Mouse (Mus musculus): ENCODE data around the gene Foxe3. TPM values are rescaled to one million over a fixed set of nuclear protein-coding genes. Genes with fewer than 3 reads are reported as not detected.
"Not testable (repeated sequence)": the region's sequence is repeated elsewhere in the genome, so short reads cannot be mapped to it uniquely, and the experiment has no call there.

Foxe3 gene
- not detected for total RNA-seq (2021)

DNA sequence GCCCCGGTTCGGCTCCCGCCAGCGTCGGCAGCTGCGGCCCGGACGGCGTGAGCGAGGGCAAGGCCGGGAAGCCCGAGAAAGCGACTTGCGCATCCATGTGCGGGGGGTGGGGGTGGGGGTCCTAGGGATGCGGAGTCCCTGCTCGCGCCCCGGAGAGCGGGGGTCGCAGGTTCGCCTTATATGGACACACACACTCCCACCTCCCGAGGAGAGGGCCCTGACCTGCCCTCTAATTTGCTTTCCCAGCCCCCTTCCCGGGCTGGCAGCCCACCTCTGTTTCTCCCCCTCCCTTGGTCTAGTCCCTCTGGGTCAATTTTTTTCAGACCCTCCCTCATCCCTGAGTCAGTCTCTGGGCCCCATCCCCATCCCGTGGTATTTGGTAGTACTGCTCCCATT, at the start of gene Foxe3:
TSS of gene Foxe3 (minus strand) at position 97 of the 396 bp plus-strand sequence.
- no peak for DNase-seq

DNA sequence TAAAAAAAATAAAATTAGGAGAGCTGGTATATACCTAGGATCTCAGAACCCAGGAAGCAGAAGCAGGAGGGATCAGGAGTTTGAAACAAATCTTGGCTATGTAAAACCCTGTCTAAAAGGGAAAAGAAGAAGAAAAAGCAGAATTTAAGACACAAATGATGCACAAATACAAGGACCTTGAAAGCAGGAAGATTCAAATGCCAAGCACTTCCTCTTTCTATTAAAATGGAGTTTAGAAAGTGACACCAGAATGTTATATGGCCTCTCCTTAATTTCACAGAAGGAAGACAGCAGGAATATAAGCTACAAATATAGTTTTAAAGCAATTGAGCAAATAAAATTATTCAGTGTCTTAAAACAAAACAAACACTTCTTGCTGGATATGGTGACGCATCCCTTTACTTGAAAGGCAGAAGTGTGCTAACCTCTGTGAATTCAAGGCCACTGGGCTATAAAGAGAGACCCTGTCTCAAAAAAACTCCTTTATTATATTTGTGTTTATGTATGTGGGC, 47.5 kb upstream of the Foxe3 start:
- DNase-seq, result no peak

DNA sequence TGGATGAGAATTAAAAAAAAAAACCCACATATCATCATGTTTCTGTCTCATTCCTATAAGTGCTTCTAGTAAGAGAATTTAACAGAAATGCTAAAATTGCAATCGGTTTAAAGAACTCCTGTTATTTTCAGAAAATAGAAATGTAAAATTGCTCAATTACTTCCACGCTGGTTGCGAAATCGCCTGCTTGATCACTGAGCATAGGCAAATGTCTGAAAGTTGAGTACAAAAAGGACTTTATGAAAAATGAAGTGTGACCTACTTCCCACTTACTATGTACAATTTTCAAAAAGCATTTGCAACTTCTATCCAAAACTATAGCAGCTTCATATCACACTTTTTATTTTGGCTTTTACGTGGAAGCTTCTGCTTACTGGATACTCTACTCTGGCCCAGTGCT, 44.9 kb upstream of the Foxe3 start:
- DNase-seq, result no peak

DNA sequence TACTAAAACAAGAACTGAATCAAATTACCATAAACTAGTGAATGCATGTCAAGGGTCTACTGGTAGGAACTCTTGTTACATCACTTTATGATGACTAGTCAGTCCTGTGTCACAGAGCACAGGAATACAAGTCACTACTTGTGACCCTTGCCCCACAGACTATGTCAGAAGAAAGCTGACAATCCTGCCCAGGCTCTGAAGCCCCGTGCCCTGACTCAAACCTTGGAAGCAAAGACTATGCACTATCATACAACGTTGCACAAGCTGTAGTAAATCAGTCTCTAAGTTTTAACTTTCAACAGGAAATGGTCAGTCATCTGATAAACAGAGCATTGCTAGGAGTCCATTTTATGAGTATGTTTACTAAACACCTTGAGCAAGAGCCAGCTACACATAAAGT, 35.1 kb upstream of the Foxe3 start:
- DNase-seq, result not testable (repeated sequence)

DNA sequence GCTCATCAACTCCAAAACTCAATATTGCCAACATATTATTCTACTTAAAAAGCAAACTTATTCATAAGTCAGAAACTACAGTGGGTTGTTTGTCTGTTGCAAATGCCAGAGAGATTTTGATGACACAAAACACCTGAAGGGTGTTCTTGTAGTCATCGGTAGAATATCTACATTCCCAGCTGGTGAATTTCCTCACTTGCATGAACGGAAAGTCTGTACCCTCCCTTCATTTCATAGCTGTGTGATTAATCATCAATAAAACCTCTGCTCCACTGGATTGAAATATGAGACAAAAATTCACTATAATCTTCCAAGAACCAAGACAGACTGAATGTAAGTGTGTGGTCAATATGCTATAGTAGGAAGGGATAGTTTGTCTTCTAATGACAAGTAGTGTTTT, 33.7 kb upstream of the Foxe3 start:
- DNase-seq, result no peak

DNA sequence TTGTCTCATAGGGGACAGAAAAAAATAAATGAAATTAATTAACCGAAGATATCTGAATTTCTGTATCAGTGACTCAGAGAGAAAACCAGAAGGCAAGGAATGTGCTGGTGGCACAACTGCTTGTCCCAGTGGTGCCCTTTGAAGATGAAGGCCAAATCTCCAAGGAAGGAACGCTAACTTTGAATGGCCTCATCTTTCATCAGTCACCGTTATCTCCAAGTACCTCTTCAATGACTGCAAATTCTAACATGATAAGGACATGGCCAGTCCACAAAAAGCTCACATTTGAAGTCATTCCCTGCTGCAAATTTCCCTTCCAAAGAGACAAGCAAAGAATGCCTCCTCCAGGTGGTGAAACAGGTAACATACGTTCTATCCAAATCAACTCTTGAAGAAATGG, 33.0 kb upstream of the Foxe3 start:
- DNase-seq, result no peak

DNA sequence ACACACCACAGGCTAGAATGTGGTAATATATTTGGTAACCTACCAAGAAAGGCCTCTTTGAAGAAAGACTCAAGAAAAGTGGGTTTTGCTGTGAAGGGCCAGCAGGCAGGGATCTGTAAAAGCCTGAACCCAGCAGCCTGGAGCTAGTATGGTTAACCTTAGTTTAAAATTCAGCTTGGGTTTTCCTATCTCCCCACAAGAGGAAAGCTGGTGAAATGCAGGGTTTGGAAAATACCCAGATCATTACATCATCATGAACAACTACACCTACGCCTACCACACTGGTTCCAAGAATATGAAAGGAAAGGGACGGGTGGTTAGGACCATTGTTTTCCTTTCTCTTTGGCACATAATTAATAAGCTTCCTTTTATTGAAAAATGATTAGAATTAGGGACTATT, 32.4 kb upstream of the Foxe3 start:
- no peak for DNase-seq

DNA sequence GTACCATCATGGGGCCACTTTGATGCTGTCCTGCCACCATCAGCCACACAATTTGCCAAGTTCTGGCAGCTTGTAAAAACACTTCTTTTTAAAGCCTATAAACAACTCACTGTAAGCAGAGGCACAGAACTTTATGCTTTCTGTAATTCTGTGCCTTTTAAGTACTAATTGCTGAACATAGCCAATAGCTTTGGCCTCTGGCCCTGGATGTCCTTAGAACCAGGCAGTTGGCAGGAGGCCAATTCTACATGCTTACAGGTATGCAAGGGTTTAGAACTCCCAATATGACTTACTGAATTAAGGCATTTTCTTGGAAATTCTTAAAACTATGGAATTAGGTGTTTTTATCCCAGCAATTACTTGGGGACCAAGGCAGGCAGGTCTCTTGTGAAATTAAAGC, 31.6 kb upstream of the Foxe3 start:
- DNase-seq, result no peak

DNA sequence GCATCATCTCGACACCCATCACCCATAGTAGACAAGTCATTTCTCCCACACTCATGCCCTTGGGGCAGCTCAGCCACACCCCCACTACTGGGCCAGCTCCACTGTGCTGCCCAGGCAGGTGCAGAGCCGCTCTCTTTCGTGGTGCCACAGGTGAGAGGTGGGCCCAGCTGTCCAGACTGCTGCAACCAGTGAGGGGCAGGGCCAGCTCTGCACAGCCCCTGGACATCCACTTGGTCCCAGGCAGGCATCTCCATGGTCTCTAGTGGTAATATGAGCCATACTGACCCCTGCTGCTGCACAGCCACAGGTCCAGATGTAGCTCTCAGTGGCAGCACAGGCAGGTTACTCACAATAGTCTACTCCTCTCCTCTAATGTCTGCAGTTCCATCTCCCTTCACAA, 27.4 kb upstream of the Foxe3 start:
- no peak for DNase-seq

DNA sequence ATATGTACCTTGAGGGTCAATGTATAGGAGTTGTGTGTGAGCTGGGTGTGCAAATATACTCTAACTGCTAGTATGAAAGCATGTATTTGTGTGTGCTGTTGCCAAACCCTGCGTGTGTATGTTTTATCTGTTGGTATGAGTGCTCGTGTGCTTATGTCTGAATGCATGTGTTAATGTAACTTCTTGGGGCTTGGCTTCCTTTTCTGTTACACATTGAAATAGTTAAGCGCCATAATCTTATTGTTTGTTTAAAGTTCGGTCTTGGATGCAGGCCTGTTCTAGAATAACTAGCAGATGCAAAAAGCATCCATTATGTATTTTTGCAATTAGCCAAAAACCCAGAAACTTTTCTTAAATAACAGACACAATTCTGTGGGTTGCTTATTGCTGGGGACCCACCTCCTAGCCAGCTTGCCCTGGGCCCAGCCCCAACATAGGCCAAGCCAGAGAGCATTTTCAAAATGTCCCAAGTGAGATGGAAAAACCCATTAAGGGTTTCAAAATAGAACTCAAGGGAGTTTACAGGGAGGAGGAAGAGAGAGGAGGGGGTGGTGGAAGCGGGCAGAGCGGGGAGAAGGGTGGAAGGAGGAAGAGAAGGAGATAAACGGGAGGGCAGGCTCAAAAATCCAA, 22.2 kb upstream of the Foxe3 start:
- DNase-seq, result no peak

DNA sequence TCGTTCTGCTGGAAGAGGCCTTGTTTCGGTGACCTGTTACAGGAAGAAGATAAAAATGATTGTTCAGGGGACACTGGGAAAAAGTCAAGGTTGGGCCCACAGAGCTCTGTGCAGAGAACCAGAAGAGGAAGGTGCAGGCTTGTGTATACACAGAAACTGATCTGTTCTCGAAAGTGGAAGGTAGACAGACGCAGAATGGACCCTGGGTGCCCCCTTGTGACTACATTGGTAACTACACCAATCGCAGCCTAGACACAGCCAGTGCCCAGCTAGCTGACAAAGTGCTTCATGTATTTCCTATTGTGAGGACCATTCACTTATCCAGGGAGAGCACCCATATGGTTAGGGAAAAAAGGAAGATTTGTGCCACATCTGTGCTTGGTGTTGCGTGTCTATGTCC, 21.6 kb upstream of the Foxe3 start:
- peak; percentile 83 to 86 for DNase-seq

DNA sequence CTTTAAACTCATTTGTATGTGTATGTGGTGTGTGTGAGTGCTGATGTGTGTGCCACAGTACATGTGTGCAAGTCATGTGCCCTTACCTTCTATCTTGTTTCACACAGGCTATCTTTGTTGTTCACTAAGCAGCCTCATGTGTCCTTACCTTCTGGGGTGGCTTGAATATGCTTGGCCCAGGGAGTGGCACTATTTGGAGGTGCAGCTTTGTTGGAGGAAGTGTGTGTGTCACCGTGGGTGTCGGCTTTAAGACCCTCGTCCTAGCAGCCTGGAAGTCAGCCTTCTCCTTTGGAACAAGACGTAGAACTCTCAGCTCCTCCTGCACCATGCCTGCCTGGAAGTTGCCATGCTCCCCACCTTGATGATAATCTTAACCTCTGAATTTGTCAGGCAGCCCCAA, 20.6 kb upstream of the Foxe3 start:
- no peak for DNase-seq

DNA sequence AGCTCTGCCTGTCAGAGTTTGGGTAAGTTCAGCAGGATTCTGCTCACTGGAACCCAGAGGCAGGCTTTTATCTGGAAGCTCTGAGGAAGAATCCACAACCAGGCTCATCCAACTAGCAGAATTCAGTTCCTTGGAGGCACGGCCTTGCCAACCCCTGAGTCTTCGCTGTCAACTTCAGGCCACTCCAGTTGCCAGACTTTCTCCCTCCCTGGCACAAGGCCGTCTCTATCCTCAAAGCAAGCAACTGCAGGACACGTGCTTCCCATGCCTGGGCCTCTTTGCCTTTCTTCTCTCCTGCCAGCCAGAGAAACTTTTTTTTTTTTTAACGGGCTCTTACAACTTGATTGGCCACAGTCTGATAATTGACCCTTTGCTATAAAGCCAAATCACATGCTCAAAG, 19.2 kb upstream of the Foxe3 start:
- no peak for DNase-seq

DNA sequence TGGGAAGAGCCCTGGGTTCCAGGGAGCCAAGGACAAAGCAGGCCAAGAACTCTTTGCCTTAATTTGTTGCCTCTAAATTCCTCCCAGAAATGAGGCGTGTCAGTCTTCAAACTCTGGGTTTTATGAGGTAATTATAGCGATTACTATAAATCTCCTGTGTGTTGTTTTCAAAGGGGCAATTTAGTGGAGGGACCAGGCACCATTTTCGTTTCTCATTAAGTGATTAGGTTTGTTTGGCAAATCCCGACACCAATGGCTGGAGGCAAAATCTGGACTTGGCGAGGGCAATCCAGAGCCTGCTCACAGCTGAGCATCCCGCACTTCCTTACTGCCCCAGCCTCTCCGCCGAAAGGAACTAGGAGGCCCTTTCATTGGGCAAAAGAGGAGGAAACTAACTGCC, 16.8 kb upstream of the Foxe3 start:
- DNase-seq, result no peak

DNA sequence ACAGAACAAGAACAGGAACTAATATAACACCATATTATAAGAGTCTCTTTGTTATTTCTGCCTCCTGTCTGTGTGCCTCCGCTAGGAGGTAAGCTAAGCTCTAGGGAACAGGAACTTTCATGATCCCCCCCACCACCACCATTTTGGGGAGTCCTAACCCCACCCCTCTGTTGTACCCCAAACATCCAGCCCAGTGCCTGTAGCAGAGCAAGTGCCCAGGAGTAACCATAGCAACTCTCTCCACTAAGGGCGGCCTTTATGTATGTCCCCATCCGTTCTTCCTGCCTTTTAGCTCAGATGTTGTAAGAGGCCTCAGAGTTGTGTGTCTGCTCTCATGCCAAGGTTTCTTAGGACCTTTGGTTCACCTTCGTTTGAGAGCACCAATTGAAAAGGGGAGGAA, 16.3 kb upstream of the Foxe3 start:
- DNase-seq, result no peak

DNA sequence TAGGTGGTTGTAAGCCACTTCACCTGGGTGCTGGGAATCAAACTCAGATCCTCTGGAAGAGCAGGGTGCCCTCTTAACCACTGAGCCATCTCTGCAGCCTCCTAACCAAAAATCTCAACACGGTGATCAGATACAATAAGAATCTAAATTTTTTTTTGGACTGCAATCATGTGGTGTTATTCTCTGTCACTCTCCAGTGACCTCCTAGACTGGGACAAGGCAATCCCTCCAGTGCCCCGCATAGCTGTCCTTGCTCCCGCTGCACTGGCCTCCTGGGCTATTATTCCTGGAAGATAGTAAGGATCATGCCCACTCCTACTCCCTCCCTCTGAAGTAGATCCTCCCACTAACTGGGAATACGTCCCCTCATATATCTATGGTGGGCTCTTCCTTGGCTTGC, 15.5 kb upstream of the Foxe3 start:
- no peak for DNase-seq

DNA sequence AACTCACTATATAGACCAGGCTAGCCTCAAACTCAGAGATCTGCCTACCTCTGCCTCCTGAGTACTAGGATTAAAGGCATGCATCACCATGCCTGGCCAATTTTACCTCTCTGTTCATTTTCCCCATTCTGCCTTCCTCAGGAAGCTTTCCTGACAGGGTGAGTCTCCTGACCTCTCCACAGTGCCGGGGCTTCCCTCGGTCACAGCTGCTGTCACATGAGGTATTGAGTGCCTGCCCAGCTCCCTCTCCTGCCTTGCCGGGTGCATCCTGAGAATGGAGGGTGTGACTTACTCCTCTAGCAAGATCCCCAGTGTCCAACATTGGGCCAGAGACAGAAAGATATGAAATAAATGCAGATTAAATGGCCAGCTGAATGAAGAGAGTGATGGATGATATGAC, 12.4 kb upstream of the Foxe3 start:
- no peak for DNase-seq

DNA sequence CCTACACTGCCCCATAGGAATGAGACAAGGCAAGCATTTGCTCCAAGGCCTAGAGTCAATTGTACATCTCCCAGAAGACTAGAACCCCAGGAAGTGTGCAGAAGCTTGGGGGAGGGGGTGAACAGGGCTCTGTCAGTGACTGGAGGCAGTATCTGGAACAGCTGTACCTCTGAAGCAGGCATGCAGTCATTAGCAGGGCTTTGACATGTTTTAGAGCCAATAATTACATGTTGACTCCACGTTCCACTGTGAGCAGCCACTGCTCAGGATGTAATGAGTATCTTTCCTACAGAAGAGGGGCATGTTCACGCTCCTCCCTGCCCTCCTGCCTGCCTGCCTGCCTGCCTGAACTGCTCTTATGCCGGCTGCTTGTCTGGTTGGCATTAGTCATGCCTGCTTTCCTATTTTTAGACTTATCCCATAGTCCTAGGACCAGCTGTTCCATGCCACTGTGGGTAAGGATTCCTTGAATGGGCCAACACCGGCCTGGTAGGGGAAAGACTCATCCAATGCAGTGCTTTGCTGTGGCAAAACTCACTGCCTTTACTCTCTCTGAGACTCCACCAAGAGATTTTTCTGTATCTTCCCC, 11.7 kb upstream of the Foxe3 start:
- DNase-seq, result no peak

DNA sequence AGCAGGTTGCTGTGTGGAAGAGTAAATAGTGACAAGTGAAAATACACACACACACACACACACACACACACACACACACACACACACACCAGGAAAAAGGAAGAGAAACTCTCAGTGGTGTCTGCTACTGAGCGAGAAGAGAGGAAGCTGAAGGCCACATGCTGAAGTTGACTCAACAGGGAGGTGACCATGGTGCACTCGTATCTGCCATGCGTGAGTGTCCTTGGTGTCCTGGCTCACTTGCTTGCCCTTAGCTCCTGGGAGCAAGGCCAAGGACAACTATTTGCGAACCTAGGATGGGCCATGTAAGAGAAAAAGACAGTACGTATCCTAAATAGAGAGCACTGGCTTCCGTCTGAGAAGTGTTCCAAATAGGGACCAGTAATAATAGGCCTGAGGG, 8.4 kb upstream of the Foxe3 start:
- DNase-seq, result no peak

DNA sequence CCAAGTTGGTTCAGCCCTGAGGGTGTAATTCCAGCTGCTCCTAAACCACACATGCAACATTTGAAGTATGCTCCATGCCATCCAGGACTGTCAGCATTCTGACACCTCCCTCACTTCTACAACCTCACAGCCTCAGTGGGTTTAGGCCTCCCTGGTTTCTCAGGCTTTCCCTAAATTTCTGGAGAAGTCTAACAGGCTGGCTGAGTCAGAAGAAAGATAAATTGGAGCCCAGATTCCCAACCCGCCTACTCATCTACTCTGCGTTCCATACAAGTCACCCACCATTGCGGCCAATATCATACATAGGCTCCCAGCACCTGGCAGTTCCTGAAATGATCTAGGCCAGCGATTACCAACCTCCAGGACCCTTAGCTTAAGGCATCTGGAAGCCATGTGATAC, 6.9 kb upstream of the Foxe3 start:
- no peak for DNase-seq

DNA sequence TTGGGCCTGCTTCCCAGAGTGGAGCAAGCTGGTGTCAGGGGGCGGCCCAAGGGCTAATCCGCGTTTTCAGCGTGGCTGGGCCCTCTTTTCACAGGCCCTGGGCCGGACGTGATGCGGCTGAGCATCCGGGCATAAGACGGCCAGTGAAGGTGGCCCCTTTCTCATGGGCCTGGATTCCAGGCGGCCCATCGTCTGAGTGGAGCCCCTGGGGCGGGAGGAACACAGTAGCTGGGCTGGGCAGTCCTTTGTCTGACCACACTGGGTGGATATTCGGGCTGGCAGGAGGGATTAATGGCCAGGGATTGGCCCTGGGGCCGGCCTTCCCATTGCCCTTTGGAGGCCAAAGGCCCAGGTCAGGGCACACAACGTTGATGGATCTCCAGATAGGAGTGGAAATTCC, 3.3 kb upstream of the Foxe3 start:
- DNase-seq, result no peak

DNA sequence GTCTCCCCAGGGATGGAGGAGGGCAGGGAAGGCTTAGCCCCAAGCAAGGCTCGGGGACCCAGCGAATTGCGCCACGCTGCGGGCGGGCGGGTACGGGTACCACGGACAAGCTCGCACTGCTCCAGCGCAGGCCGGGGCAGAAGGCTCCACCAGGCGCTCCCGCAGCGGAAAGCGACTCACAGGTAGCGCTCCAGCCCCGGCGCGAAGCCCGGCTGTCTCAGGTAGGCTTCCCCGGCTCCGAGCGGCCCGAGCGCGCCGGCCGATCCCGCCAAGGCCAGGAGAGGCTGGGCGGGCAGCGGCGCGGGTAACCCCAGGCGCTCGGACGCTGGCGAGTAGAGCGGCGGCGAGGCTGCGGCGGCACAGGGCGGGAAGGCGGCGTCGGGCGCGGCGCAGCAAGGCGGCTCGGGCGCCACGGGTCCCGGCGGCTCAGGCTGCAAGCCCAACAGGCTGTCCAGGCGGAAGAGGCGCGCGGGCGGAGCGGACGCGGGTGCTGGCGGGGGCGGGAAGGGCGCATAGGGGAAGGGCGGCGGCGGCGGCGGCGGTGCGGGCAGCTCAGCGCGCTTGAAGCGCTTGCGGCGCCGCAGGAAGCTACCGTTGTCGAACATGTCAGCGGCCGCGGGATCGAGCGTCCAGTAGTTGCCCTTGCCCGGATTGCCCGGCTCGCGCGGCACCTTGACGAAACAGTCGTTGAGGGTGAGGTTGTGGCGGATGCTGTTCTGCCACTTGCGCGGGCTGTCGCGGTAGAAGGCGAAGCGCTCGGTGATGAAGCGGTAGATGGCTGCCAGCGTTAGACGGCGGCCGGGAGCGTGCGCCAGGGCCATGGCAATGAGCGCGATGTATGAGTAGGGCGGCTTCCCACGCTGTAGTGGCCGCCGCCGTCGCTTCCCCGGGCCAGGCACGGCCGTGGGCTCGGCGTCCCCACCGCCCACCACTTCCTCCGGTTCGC, 569 bp downstream of the Foxe3 start:
- DNase-seq, result no peak

DNA sequence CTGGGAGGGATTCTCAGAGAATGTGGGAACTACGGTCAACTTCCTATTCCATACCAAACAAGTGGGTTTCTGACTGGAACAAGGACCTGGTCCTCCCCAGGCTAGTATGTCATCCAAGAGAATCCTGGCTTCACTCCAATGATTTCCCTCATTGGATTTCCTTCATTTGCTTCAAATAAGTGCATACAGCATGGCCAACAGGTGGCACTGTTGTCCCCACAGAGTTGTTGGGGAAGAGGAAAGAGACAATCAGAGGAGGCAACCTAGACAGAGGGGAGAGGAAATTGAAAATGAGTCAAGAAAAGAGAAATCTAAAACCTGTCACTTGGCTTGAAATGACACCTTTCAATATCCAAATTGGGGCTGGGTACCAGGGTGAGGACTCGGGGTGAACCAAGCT, 8.7 kb downstream of the Foxe3 start:
- DNase-seq, result no peak

DNA sequence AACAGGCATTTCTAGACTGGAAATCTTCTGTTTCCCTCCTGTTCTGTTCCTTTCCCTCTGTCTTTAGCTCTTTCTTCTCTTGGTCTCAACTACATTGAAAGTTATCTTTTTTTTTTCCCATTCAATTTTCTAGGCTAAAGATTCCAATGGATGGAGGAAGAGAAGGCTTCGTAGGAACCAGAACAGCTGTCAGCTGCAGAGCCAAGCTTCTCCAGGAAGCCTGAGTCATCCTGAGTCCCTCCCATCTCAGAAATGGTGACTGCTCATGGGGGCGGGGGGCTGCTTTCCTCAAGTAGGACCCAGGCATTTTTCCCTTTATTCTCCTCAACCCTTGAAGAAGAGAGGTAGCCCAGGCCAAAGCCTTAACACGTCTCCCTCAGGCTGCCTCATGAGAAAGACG, 9.8 kb downstream of the Foxe3 start:
- DNase-seq, result no peak

Data from layer of hippocampus, postnatal 36 days (tissue).